Comparison of ENCODE assay signal across 7 mouse cellular contexts in the genomic region with DNA sequence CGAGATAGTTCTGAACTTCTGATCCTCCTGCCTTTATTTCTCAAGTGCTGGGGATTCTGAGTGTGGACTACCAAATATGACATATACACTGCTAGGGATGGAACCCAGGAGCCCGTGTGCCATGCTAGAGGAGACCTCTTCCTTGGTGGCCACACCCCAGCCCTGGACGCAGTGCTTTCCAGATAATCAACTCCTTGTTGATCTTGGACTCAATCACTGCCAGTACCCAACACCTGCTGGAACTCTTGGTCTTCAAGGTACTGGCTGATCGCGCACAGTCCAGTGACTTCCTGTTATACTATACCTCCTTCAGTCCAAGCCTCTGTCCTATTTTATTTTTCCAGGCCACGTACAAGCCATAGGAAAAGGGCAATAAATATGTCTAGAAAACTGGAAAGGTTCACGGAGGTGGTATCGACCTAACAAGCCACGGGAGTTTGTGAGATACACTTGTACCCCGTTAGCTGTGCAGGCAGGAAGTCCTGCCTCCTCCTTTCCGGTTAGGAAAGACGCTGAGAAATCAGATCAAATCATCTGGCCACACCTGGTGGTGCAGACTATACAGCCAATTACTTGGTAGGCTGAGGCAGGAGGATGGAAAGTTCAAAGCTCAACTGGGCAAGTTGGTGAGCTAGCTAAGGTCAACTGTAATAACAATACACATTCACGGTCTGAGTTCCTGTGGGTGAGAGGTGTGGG. TPM values are rescaled to one million over a fixed set of nuclear protein-coding genes. Genes with fewer than 3 reads are reported as not detected.
DNase-seq lines count a peak whose midpoint lies in the region; ATAC-seq lines count a peak whose summit lies in the region.

No protein-coding gene starts in this region.

- peak overlapping the region; percentile 89 for H3K4me2 ChIP-seq in embryonic facial prominence, embryonic 15.5 days (replicated peaks)
- H3K4me2 ChIP-seq in intestine, embryonic 14.5 days (ENCODE audit: low read length), result peak overlapping the region; percentile 89
- peak overlapping the region; percentile 50 for H3K4me2 ChIP-seq in midbrain, embryonic 16.5 days (ENCODE audit: low read length)

- DNase-seq in ovary, postnatal 14 days (ENCODE audit: low spot score), result peak; percentile 27
- DNase-seq in ovary, postnatal 36 days (ENCODE audit: low spot score), result no peak
- no peak for DNase-seq in intestine, embryonic 14.5 days (ENCODE audit: low spot score)
- no peak for DNase-seq in urinary bladder, adult 2 months (ENCODE audit: low spot score)
- no peak for DNase-seq in left cerebral cortex, adult 9 months (ENCODE audit: low spot score in 2 of 2)

- no peak for ATAC-seq in embryonic facial prominence, embryonic 15.5 days (ENCODE audit: insufficient number of reproducible peaks, low FRiP score, low TSS enrichment, low read depth)
- no peak; the same call in 1 of the 2 replicates for ATAC-seq in intestine, embryonic 14.5 days (replicated peaks; ENCODE audit: low FRiP score, low TSS enrichment, low read depth)
- ATAC-seq in midbrain, embryonic 16.5 days, result peak; percentile 13; the same call in 1 of the 2 replicates

- no peaks in the 10 kb centered on the region for H3K27me3 ChIP-seq in embryonic facial prominence, embryonic 15.5 days
- H3K27me3 ChIP-seq in intestine, embryonic 14.5 days (replicated peaks; ENCODE audit: control insufficient read depth, insufficient read depth, low read length), result no peaks in the 10 kb centered on the region
- H3K27me3 ChIP-seq in midbrain, embryonic 16.5 days (ENCODE audit: control insufficient read depth, insufficient read depth, low read depth, low read length), result no peaks in the 10 kb centered on the region

- peak overlapping the region; percentile 98 for H3K4me3 ChIP-seq in embryonic facial prominence, embryonic 15.5 days (replicated peaks)
- peak overlapping the region; percentile 99 for H3K4me3 ChIP-seq in intestine, embryonic 14.5 days (ENCODE audit: low read depth, low read length)
- H3K4me3 ChIP-seq in midbrain, embryonic 16.5 days (ENCODE audit: low read depth, low read length), result peak overlapping the region; percentile 70

- peaks cover 13% of the 10 kb centered on the region for H3K36me3 ChIP-seq in embryonic facial prominence, embryonic 15.5 days
- H3K36me3 ChIP-seq in intestine, embryonic 14.5 days (ENCODE audit: control insufficient read depth, insufficient read depth, low read length), result peaks cover 10% of the 10 kb centered on the region; the same call in 1 of the 2 replicates
- H3K36me3 ChIP-seq in midbrain, embryonic 16.5 days (ENCODE audit: control insufficient read depth, insufficient read depth, low read length), result peaks cover 6% of the 10 kb centered on the region; the same call in 1 of the 2 replicates

- whole genome bisulfite sequencing in embryonic facial prominence, embryonic 15.5 days, result 50% methylated on average over 13 of the region's 13 CpGs
- 45% methylated on average over 13 of the region's 13 CpGs for WGBS in intestine, embryonic 14.5 days
- WGBS in midbrain, embryonic 16.5 days, result 56% methylated on average over 13 of the region's 13 CpGs

- peaks cover 27% of the 10 kb centered on the region for H3K4me1 ChIP-seq in embryonic facial prominence, embryonic 15.5 days
- peaks cover 15% of the 10 kb centered on the region for H3K4me1 ChIP-seq in intestine, embryonic 14.5 days (replicated peaks; ENCODE audit: control insufficient read depth, insufficient read depth, low read length)
- peaks cover 33% of the 10 kb centered on the region for H3K4me1 ChIP-seq in midbrain, embryonic 16.5 days (ENCODE audit: control insufficient read depth, insufficient read depth, low read length)

- no peaks in the 10 kb centered on the region for H3K9me3 ChIP-seq in embryonic facial prominence, embryonic 15.5 days (replicated peaks)
- H3K9me3 ChIP-seq in intestine, embryonic 14.5 days (ENCODE audit: control insufficient read depth, low read length), result 0 out of 2 replicates have a peak, but pooled peaks cover 3% of the 10 kb centered on the region
- no peaks in the 10 kb centered on the region for H3K9me3 ChIP-seq in midbrain, embryonic 16.5 days (replicated peaks; ENCODE audit: control insufficient read depth, low read length, poor library complexity, severe bottlenecking)

- 0 out of 2 replicates have a peak overlapping the region, but pooled peaks have one; percentile 18 for H3K27ac ChIP-seq in embryonic facial prominence, embryonic 15.5 days (replicated peaks)
- no peak overlapping the region for H3K27ac ChIP-seq in intestine, embryonic 14.5 days (ENCODE audit: low read depth)
- peak overlapping the region; percentile 79; the same call in 1 of the 2 replicates for H3K27ac ChIP-seq in midbrain, embryonic 16.5 days (ENCODE audit: low read length)

- H3K9ac ChIP-seq in embryonic facial prominence, embryonic 15.5 days, result no peak overlapping the region
- no peak overlapping the region for H3K9ac ChIP-seq in intestine, embryonic 14.5 days (ENCODE audit: low read length)
- no peak overlapping the region for H3K9ac ChIP-seq in midbrain, embryonic 16.5 days (ENCODE audit: low read depth, low read length)

RNA-seq across cellular contexts. Expression of a gene that starts 10.0 kb away (rescaled TPM):
- polyA plus RNA-seq in embryonic facial prominence, embryonic 15.5 days (2015; fragmentation: Nextera tagmentation; extraction: Ambion mirVana), result 14.5 and 16.2 TPM in 2 replicates
- 13.9 and 15.1 TPM in 2 replicates for polyA plus RNA-seq in intestine, embryonic 14.5 days (2014; fragmentation: Nextera tagmentation; extraction: Ambion mirVana)
- 32.2 and 34.4 TPM in 2 replicates for polyA plus RNA-seq in midbrain, embryonic 16.5 days (2015; fragmentation: Nextera tagmentation; extraction: Ambion mirVana)
- polyA plus RNA-seq in urinary bladder, adult 2 months (2012; rRNA removed), result 15.1 and 15.2 TPM in 2 replicates

RNA-seq across cellular contexts. Expression of a gene that starts 10.3 kb away (rescaled TPM):
- polyA plus RNA-seq in embryonic facial prominence, embryonic 15.5 days (2015; fragmentation: Nextera tagmentation; extraction: Ambion mirVana), result 79.2 and 80.1 TPM in 2 replicates
- polyA plus RNA-seq in intestine, embryonic 14.5 days (2014; fragmentation: Nextera tagmentation; extraction: Ambion mirVana), result 82.8 and 85.0 TPM in 2 replicates
- 111 and 121 TPM in 2 replicates for polyA plus RNA-seq in midbrain, embryonic 16.5 days (2015; fragmentation: Nextera tagmentation; extraction: Ambion mirVana)
- polyA plus RNA-seq in urinary bladder, adult 2 months (2012; rRNA removed), result 78.6 and 81.3 TPM in 2 replicates

RNA-seq across cellular contexts. Expression of a gene that starts 35.3 kb away (rescaled TPM):
- polyA plus RNA-seq in embryonic facial prominence, embryonic 15.5 days (2015; fragmentation: Nextera tagmentation; extraction: Ambion mirVana), result 82.9 and 104 TPM in 2 replicates
- polyA plus RNA-seq in intestine, embryonic 14.5 days (2014; fragmentation: Nextera tagmentation; extraction: Ambion mirVana), result 17.4 and 19.2 TPM in 2 replicates
- 3.9 and 4.7 TPM in 2 replicates for polyA plus RNA-seq in midbrain, embryonic 16.5 days (2015; fragmentation: Nextera tagmentation; extraction: Ambion mirVana)
- polyA plus RNA-seq in urinary bladder, adult 2 months (2012; rRNA removed), result 21.3 and 31.0 TPM in 2 replicates
